Mouse (Mus musculus) heart, adult 18-20 months (tissue): ENCODE measurements at regions not wholly inside any gene's neighbourhood (a gene's known extent, or its start where the extent isn't known, plus 50 kb on each side); places are given as distances from the start of the nearest gene placed in this dataset.

Experiments
- DNase-seq, 2 experiments: peaks; one replicate each; pipeline ENCODE4 v3.0.0; 2021 to 2022; ENCODE audit warnings: mixed read lengths in 1 of 2

DNA sequence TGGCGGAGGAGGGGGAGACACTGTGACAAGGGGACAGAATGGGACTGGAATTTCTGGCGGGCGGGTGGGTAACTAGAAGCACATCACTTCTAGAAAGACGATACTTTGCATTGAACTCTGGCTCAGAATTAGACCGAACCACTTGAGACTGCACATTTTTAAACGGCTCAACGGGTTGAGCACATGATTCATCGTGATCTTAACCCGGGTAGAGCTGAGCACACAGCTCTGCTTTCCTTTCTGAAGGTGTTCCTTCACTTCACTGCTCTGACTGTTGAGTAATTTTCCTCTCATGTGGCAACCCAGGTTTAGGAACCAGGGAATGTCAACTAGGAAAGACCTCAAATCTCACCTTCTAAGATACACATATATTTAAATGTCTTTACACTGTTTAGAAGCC lies 180.9 kb downstream of the Zfp365 start:
- no peak for DNase-seq

DNA sequence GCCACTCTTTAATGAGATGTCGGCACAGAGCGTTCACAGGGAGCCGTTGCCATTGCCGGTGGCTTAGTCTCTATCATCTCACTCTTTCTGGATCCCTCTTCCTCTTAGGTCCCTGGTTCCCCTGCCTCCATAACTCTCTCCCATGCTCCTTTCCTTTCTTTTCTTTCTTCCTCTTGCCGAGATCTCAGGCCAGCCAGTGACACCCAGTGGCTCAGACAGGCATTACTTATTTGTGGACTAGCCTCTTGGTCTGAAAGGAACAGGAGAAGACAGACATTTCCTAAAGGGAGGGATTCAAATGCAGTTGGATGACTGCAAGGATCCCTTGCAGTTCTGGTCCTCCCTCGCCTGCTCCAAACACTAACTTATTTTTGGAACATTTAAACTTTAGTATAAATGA lies 180.5 kb upstream of the Ado start:
- DNase-seq: peak; percentile 68 to 82

DNA sequence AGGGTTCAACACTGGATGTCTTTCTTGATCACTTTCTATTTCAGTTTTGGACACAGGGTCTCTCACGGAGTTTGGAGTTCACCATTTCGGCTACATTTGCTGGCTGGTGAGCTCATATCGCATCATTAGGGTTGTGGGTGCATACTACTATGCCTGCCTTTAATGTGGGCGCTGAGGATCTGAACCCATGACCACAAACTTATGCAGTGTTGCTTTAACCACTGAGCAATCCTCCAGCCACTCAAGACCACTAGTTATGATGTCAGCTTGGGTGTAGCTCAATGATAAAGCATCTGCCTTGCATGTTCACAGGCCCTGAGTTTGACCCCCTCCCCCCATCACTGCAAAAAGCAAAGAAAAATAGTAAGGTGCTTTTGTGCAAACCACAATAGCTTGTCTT lies 178.8 kb upstream of the Ado start:
- DNase-seq: no peak

DNA sequence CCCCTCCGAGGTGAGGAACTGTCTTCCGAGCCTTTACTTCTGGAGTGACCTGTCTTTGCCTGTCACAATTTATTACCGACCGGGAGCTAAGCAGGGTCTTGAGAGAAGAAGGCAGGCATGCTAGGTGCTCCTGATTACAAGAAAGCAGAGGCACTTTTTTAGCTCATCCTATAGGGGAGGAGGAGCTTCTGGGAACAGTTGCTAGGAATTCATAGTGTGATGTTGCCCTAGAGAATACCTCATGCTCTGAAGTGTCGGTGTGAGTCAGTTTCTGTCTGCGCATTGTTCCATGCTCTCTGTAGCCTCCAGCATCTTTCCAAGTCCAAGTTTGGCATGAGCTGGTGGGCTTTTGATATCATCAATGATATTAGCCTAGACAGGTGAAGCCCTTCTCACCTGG lies 178.0 kb upstream of the Ado start:
- no peak for DNase-seq

DNA sequence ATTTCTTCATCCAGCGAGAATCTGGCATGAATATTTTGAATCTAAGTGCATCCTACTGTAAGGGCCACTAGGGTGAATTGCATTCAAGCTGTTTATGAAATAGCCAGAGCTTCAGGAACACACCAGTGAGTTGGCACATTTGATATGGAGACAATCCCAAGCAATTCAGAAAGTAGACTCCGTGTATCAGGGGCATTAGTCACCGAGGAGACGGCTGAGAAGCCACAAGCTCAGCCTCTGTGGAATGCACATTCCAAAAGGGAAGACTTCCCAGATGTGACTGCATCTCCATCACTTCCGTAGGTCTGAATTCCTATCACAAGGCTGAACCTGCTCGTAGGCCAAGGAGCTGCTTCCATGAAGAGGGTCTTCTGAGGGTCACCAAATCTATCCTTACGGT lies 177.6 kb upstream of the Ado start:
- DNase-seq: no peak

DNA sequence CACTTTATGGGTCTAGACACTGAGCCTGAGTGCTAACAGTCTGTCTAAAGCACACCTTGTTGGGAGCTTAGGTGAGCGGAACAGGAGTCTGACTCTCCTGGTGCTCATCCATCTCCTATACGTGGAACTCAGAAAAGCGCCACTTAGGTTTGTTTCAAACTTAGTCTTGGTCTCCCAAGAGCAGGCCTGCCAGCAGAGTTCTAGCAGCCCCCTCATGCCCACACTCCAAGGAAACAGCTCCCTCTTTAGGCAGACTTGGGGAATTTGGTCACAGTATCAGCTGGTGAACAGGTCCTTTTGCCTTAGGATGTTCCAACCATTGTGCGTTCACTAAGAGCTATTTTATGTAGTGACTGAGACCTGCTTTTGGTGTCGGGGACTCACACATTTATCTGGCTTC lies 173.0 kb upstream of the Ado start:
- peak; percentile 20 to 35 for DNase-seq

DNA sequence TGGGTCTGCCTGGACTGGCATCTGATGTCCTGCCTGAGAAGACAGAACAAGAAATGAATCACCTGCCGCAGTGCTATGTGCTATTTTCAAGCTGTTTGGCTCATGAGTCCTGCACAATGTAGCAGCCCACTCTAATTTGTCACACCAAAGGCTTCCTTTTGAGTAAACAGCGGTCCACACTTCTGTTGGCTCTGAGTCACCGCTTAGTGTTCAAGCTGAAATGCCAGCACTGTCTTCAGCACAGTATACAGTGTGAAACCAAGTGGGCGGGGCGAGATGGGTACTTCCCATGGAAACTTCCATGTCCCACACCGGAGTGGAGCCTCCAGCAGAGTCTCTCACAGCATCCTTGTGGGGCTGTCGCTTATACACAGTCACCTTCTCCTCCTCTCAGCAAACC lies 168.8 kb upstream of the Ado start:
- DNase-seq: peak in 1 of 2 experiments; percentile 16

DNA sequence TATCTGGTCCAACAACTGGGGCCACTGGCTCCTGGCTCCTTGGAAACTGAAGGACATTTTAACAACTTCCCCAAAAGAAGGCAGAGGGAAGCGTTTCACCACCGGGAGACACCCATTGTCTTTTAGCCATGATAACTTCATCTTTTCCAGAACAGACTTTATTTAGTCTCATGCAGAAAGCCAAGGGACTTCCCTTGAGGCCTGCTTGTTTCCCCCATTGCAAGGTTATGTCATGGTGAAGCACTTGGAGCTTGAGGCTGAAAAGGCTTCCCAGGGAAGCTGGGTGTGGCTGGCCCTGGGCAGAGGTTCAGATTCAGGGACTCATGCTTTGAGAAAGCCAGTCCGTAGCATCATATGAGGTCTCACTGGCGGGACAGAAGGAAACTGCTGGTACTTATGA lies 166.3 kb upstream of the Ado start:
- peak; percentile 54 to 71 for DNase-seq

DNA sequence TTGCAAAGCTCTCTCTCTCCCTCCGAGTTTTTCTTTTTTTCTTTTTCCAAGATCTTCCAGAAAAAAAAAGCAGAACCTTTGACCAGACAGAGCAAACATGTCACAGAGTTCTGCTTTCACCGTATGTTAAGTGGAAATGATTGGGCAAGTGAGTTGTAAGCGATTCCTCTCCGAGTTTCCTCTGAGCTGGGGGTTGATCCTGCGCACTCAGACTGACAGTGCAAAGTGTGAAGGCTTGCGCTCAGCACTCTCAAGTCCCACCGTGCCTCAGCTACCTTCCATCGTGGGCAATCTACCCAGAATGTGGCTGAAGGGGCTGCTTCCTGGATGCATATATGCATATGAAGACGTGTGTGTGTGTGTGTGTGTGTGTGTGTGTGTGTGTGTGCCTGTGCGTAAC lies 164.3 kb upstream of the Ado start:
- DNase-seq: peak in 1 of 2 experiments; percentile 52

DNA sequence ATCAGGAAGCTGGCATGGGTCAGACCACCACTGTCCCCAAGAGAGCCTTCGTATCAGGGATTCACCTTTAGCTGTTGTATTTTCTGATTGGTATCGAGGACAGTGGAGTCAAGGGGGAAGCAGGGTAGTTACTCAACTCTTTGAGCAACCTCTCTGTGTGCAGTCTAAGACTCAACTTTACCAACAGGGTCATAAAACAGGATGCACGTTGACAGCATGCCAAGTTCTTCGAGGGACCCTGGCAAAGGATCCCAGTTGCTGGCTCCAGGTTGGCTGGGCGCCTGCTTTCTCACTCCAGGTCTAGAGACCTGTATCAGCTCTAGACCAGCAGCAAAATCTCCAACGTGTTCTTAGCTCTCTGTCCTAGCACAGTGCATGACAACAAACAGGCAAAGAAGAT lies 163.9 kb upstream of the Ado start:
- no peak for DNase-seq

DNA sequence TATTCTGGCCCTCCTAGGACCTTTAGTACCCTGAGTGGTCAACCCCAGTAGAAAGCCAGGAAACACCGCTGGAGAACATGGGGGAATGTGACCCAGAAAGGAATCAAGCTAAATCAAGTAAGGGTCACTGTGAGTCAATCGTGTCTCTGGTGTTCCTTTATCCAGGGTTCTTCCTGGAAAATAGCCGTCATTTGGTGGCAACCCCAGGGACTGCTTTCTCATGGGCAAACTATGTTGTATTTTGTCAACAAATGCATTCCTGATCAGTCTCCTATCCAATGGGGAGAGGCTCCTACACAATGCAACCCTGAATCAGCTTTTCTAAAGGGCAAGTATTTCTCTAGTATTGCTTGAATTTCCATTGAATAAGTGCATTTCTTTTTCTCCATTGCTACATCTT lies 163.2 kb upstream of the Ado start:
- DNase-seq: no peak

DNA sequence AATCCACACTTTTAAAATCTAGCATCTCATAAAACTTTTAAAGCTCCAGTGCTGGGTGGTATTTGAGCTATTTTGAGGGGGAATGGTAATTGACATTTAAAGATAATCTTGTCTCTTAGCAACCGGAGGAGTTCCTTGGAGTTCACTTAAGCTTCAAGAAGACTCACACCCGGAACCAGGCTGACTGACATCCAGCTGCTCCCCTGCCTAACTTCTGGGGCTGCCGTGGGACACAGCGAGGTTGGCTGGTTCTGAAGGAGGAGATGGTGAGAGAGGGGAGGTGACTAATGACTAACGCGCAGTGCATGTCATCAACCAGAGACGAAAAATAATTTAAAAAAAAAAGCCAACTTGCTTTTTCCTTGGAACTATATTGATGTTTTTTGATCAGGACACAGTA lies 157.7 kb upstream of the Ado start:
- no peak for DNase-seq

DNA sequence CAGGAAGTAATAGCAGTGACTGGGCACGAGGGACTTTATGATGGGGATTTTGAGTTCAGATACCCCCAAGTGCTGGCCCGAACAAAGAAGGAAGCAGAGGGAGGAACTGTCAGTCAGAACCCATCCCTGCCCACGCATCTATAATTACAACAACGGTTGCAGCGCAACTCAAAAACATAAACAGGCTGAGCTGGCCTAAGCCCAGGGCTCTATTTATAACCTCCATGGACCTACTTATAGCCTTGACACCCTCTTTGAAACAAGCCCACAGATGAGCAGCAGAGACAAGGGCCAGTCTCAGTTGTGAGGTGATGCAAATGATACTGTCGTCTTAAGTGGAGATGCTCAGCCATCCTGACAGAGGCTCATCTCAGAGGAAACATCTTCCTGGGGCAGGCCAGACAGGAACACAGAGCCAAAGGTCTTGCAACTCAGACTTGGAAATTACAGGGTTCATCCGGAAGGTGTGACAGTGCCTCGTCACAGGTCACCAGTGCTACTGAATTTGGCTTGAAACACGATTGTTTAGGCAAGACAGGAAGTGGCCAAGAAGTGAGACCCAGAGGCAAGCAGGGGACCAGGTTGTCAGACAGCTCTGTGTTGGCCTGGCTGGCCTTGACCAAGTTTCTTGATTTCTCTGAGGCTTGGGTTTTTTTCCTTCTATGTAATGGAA lies 154.2 kb upstream of the Ado start:
- DNase-seq: peak; percentile 77 to 78

DNA sequence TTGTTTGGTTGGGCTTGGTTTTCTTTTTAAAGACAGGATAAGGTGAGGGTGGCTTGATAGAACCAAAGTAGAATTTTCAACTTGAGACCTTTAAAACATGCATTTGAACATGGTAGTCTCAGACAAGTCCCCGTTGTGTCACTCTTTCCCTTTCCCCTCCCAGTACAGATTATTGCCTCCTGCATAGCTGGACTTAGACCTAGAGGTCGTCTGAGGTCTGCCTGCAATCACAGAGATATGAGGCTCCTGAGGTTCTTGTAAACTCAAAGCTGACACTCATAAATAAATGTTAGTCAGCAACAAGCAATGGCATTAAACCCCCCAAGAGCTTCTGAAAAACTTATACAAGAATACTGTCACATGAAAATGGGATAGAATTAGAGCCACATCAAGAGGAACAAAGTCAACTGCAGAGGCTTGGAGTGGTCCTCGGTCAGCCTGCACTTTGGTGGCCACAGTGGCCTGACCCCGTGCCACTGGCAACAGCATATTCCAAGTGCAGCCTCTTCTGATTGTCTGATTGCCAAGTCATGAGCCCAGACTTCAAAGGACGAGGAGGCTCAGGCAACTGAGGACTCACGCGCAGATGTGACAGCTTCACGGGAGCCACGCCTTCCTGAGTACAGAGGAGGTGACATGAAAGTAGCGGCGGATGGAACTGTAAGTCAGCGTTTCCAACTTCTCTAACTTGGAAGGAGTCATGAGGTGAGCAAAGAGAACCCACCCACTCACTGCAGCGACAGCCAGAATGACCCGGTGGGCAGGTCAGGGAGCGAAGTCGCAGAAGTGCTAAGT lies 148.8 kb upstream of the Ado start:
- DNase-seq: no peak

DNA sequence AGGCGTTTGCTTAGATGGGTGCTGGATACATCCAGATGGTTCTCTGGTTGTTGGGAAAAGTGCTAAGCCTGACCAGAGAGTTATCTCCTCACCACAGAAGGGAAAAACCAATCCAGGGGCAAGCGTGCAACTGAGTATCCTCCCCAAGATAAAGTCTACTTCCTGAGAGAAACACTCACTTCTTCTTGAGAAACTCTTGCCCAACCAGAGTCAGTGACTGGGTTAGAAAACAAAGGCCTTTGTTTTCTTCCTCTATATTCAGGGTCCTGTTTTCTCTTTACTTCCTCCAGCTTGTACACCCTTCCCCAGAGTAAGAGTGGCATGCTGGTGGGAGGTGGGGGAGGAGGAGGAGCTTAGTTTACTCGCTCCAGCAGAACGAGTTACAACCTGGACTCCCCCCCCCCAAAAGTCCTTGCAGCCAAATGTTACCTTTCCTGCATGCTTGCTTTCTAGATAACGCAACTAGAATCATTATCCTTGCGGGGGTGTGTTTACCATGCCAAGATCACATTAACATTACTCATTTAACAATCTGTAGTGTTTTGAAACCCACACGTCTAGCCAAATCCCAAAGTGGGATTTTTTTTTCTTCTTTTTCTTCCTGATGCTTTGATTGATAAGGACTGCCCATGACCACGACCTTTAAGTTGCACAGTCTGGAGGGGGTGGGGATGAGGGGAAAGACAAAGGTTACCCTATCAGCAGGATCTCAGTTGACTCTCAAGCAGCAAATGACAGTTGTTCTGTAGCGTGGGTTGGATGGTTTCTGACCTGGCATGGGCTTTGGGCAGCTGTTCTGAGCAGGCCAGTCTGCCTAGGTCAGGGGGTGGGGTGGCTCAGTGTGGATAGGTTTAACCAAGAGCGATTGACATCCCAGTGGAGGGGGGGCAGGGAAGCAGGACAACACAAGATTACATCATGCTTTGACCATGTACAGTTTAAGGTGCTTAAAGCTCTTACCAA lies 147.4 kb upstream of the Ado start:
- DNase-seq: no peak

DNA sequence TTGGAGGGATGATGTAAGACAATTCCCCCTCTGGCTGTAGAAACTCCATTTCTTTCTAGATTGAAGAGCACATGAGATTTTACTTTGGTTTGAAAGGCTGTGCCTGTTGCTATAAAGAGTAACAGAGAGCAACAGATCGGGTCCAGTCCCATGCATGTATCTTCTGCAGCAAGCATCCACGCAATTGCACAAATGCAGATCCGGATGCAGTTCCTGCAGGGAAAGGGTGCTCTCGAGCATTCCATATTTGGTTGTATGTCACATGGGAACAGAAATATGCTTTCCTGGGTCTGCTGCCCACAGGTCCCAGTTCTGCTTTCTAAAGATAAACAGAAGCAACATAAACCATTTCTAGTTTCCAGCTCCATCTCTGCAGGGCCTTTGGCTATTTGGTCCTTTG lies 146.0 kb upstream of the Ado start:
- DNase-seq: peak in 1 of 2 experiments; percentile 41

DNA sequence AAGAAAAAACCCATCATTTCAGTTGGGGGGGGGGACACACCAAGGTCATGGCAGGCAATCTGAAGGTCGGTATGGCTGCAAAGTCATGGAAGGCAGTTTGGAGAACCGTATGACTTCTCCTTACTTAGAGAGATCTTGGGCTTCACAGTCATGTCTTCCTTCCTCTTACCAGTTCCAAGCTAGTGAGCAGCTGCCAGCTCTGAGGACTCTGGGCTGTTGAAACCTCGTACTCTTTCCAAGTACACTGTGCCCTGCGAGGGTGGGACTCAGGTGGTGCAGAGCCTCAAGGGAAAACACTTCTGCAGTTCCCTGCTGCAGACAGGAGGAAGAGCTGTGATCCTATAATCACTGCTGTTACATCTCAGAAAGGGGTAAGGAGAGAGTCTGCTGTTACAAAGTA lies 144.8 kb upstream of the Ado start:
- peak in 1 of 2 experiments; percentile 27 for DNase-seq

DNA sequence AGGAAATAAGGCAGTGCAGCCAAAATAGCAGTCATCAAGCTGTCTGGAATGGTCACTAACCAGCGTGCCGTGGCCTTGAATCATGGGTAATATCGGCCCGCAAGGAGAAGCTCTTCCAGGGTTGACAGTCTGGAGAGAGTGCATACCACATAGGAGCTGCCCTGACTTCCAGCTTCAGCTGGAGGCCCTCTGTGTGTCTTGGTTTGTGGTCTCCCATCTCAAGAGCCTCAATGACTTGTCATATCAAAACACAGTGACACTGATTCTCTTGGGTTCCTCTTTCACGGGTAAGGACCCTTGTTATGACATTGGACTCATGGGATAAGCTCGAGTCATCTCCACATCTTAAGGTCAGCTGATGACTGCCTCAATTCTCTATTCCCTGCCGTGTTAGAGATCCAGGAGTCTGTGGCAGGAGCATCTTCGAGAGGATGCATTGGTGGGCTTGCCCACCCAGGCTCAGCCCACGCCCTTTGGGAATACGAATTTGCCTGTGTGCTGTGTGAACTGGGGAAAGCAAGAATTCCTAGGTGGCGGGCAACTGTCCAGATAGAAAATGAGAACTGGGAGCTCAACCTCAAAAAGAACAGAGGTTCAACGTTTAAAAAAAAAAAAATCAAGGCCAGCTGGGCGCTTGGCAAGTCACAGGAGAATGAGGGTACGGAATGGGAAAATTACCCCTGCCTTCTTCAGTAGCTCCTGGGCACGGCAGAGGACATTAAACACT lies 141.4 kb upstream of the Ado start:
- no peak for DNase-seq

DNA sequence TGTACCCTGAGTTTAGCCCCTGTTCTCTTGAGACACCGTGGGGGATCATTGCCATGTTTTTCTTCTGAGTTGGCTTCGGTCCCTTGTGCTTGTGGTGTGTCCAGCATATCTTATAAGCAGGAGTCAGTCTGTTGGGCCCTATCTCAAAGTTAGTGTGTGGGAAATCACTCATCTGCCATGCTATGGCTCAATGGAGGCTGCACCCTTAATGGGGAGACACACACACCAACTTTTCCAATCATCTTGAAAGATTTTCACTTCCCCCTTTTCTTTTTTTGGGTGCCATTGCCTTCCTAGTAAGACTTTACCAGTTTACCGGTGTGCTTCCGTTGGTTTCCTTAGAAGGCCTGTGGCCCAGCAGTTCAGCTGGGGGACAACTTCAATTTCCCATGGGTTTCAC lies 130.6 kb upstream of the Ado start:
- DNase-seq: no peak

DNA sequence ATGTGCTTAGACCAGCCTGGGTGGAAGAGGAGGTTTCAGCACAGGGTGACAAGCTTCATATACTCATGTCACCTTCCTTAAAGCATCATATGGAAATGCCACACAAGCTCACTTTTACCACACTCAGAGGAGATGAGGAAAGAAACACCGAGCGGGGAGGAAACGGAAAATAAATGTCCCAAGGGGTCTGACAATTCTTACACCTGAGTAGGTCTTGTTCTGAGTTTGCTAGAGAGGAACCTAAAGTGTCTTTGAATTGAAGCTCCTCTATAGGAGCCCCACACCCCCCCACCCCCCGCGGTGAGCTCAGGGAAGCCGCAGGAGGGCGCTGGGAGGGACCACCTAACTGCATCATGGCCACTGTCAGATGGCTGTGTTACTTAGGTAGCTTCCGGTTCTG lies 124.7 kb upstream of the Ado start:
- DNase-seq: no peak

DNA sequence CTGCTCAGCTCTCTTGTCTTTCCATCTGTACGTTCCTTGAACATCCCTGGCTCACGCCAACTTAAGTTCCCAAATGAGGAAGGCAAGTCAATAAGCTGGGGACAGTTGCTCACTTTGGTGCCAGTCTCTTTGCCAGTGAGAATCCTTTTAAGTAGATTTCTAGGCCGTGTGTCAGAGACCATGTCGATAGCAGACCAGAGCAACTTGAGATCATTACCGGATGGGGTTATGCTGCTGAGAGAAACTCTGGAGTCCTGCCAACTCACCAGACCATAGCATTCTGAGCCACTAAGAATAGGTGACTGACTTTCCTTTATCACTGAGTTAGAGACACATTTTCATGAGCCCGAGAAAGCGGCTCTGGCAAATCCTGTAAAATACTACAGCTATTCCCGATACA lies 123.5 kb upstream of the Ado start:
- peak; percentile 16 to 30 for DNase-seq

DNA sequence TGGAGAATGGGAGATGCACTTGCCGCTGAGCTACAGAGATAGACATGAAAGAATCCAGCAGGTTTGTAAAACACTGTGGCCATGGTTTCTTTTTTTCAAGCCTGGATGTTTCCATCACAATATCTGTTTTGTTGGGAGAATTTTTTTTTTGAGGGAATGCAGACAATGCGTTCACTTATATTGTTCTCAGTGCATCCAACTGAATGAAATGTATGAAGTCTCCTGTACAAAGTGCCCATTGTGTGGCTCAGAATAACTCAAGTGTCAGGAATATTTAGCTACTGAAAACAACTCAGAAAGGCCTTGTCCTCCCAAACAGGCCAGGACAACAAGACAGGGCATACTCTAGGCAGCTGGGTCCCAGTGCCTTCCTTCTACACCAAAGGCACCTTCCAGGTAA lies 120.3 kb upstream of the Ado start:
- DNase-seq: no peak
